Mouse (Mus musculus) cerebellum, adult 9-10 months (tissue): ENCODE results near the gene Sipa1l1.
"Not testable (repeated sequence)": the region's sequence is repeated elsewhere in the genome, so short reads cannot be mapped to it uniquely, and the experiment has no call there.

ENCODE experiments used
- DNase-seq: peaks from one replicate; pipeline ENCODE4 v3.0.0; 2022

Gene Sipa1l1

DNA sequence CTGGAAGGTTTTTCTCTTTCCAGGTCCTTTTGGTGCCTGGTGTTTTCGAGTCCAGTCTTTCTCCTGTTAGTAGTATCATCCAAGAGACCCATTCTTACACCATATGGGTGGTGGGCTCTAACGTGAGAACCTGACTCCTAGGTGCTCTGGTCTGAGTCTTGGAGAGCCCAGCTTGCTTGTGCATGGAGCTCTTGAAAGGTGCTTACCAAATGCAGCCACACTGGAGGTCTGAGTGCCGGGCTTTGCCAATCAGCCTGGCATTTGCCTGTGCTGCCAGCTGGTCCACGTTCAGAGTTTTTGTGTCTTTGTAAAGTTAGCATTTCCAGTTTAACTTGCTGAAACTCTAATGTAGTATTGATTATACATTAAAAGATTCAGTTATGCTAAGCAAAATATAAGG, 9.5 kb downstream of the Sipa1l1 start:
- DNase-seq: no peak

- no peak for DNase-seq
Observed at GRCm38 (mm10) chr12:82179626-82180025, 10.5 kb downstream of the Sipa1l1 start.

DNA sequence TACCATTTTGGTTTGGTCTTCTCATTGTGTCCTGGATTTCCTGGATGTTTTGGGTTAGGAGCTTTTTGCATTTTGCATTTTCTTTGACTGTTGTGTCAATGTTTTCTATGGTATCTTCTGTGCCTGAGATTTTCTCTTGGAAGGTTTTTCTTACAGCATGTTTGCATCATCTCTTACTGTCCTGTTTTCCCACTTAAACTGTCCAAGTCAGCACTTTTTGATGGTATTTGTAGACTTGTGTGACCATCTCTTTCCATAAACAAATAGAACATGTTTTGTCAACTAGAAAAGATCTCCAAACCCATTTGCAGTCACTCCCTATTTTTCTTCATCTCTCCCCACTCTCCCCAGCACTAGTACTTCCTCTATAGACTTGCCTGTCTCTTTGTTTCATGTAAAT, 17.0 kb downstream of the Sipa1l1 start:
- not testable (repeated sequence) for DNase-seq

GRCm38 (mm10) chr12:82186740-82187139, 17.6 kb downstream of the Sipa1l1 start:
- DNase-seq: no peak

- no peak for DNase-seq
Observed at GRCm38 (mm10) chr12:82187178-82187839, 18.2 kb downstream of the Sipa1l1 start.

GRCm38 (mm10) chr12:82188321-82189075, 19.4 kb downstream of the Sipa1l1 start:
- DNase-seq: no peak

GRCm38 (mm10) chr12:82189076-82189675, 20.1 kb downstream of the Sipa1l1 start:
- DNase-seq: no peak

DNA sequence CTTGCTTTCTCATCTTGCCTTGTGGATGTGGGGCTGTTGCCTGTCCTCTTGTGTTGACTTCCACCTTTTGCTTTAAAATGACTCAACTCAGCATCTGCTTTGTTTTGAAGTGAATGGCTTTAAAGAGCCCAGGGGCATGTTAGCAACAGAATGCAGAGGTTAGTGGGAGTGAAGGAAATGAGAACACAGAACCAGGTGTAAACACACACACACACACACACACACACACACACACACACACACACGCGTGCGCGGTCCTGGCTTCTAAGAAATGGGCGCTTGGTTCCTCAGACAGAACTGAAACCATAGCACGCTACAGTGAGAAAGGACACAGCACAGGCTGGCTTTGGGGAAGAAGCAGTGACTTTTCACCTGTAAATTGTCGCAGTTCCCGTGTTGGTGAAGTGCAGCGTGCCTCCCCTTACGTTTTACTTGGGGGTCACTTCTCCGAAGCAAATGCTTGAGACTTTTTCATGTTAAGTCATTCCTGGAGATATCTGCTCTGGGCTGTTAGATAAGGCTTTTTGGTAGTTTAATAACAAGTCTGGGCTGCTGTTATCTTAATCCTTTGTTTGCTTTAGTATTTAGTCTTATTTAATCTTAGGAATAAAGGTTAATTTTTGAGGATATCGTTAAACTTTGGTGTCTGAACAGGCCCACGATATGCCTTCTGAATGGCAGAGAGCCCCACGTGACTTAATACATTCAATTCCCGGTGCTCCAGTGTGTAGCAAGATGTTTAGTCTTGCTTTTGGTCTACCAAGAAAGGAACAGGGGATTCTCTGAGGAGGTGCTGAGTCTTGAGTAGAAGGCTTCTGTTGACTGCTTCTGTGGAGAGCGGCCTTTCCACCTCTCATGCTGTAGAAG, 20.8 kb downstream of the Sipa1l1 start:
- no peak for DNase-seq

- no peak for DNase-seq
Observed at GRCm38 (mm10) chr12:82190582-82190965, 21.5 kb downstream of the Sipa1l1 start.

- DNase-seq: no peak
Observed at GRCm38 (mm10) chr12:82191686-82192085, 22.6 kb downstream of the Sipa1l1 start.

DNA sequence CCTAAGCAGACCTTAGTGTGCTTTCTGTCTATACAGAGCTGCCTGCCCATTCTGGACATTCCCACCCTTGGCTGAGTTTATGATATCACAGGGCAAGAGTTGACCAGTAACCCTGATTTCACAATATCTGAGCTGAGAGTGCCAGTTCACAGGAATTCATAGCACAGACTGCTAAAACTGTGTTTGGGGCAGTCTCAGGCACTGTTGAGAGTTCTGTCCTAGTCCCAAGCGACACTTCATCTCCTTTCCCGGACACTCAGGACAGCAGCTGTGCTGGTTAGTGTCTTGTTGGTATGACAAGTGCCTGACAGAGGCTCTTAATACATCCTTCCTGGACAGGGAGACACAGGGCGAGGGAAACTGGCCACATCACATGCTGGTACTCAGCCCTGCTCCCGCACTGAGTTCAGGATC, 23.5 kb downstream of the Sipa1l1 start:
- no peak for DNase-seq

- DNase-seq: no peak
Observed at GRCm38 (mm10) chr12:82193476-82193875, 24.4 kb downstream of the Sipa1l1 start.

- DNase-seq: no peak
Observed at GRCm38 (mm10) chr12:82194919-82195318, 25.8 kb downstream of the Sipa1l1 start.

DNA sequence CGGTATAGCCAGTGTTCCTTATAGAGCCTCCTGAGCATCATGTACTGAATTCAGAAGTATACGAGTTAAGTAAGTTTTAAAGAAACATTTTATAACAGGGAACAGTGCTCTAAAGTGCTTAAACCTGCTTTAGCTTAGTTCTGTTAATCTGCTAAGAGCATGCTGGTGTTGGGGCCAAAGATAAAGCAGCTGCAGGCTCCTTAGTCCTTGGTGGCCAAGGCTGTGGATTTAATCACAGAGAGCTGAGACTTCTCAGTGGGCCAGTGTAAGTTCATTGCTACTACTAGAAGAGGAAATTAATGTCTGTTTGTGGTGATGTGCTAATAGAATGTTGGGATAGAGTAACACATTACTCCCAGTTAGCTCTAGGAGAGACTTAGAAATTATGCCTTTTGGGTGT, 27.1 kb downstream of the Sipa1l1 start:
- no peak for DNase-seq

- DNase-seq: no peak
Observed at GRCm38 (mm10) chr12:82196615-82197146, 27.6 kb downstream of the Sipa1l1 start.

DNA sequence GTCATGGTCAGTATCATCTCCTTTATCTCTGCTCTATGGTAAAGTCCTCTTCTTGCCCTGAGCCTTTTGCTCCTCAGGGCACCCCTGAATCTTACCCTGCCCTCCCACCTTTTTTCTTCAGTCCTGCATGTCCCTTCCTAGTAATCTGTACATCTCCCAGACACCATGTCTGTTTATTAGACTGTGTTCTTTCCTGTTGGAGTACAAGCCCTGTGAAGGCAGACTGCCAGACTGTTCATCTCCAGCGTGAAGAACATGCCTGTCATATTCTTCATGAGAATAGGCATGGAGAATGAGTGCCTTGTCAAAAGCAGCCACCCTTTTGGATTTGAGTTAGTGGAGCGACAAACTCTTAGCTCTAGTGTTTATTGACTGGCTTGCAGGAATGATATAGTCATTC, 28.1 kb downstream of the Sipa1l1 start:
- DNase-seq: no peak

- DNase-seq: no peak
Observed at GRCm38 (mm10) chr12:82199286-82199685, 30.2 kb downstream of the Sipa1l1 start.

GRCm38 (mm10) chr12:82204106-82204505, 35.0 kb downstream of the Sipa1l1 start:
- DNase-seq: peak; percentile 20

DNA sequence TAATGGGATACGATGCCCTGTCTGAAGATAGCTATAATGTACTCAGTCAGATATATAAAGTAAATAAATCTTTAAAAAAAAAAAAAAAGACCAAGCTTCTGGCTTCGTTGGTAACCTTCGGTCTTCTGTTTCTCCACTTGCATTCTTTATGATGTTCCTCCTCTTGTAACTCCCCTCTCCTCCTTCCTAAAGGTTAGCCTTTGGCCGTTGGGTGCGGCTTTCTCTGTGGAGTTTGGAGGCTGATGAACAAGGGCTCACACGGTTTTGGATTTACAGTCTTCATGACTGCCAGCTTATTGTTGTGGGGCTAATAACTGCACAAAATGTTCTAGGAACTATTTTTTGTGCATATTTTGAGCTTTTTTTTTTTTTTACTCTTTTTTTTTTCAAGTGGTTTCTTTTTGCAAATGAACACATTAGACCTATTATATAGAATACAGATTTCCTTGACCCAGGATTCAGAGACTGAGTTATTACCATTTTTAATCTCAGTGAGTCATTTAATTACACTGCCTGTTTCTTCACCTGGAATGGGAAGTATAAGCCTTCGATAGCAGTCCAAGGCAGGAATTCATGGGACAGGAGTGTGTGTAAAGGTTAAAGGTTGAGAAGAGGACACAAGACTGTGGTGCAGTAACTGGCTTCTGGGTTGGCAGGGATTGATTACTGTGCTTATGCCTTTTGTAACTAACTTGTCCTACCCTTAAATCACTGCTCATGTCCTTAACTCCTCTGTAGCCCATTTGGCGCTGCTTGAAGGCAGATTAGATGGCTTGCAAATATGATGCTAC, 37.9 kb downstream of the Sipa1l1 start:
- no peak for DNase-seq

DNA sequence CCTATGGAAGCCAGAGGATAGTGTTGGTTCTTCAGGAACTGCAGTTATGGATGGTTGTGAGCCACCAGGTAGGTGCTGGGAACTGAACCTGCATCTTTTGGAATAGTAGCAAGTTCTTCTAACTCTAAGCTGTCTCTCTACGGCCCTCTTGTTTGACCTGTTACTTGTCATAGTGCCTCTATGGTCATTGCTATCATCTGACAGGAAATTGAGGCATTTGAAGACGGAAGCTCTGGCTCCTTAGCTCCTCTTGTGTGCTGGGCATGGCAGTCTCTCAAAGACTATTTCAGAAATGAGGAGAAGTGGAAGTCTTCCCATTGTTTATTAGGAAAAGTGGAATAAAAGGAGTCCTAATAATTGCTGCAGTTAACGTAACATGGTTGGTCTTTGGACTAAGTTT, 38.9 kb downstream of the Sipa1l1 start:
- DNase-seq: no peak

- no peak for DNase-seq
Observed at GRCm38 (mm10) chr12:82208611-82209010, 39.5 kb downstream of the Sipa1l1 start.

DNA sequence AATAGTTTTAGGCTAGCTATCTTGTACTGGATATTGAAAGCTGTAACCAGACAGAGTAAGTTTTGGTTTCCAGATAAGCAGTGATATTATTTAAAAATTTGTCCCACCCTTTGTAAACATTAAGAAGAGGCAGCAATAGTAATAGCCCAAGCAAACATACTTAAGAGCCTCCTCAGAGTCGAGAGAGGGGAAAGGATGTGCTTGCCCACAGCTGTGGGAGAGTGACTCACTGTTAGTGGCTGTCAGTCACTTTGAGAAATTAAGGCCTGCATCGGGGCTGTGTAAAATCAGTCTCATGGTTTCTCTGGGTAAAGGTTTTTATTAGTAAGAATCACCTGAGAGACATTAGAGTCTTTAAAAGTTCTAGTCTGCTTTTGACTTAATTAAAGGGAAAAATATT, 40.6 kb downstream of the Sipa1l1 start:
- no peak for DNase-seq
